Mouse (Mus musculus) midbrain, embryonic 12.5 days (tissue): ENCODE measurements around the gene Eml3. TPM values are rescaled to one million over a fixed set of nuclear protein-coding genes. Genes with fewer than 3 reads are reported as not detected.

ENCODE experiments used
- ATAC-seq: fragments of 200-750 bp; cut with Nextera tagmentation; 2 replicates; pipeline ENCODE4 v1.8.0; 2017; ENCODE audit warnings: low read depth, moderate TSS enrichment, moderate library complexity; ENCODE audit not compliant: low FRiP score
- H3K27ac ChIP-seq: fragments of 300-500 bp; sonication (generic); replicated peaks from 2 replicates; pipeline ENCODE4 v1.5.1; 2016; ENCODE audit warnings: mild to moderate bottlenecking
- H3K27me3 ChIP-seq: fragments of 300-500 bp; sonication (generic); 2 replicates; pipeline ENCODE4 v1.6.1; 2016; ENCODE audit warnings: mild to moderate bottlenecking
- H3K36me3 ChIP-seq: fragments of 300-500 bp; sonication (generic); 2 replicates; pipeline ENCODE4 v1.6.1; 2016
- H3K4me1 ChIP-seq: fragments of 300-500 bp; sonication (generic); 2 replicates; pipeline ENCODE4 v1.6.1; 2016
- H3K4me2 ChIP-seq: fragments of 300-500 bp; sonication (generic); replicated peaks from 2 replicates; pipeline ENCODE4 v1.6.1; 2016; ENCODE audit warnings: mild to moderate bottlenecking, moderate library complexity
- H3K4me3 ChIP-seq: fragments of 300-500 bp; sonication (generic); 2 replicates; pipeline ENCODE4 v1.5.1; 2016; ENCODE audit warnings: mild to moderate bottlenecking
- H3K9ac ChIP-seq: fragments of 300-500 bp; sonication (generic); replicated peaks from 2 replicates; pipeline ENCODE4 v1.6.1; 2016; ENCODE audit warnings: mild to moderate bottlenecking, moderate library complexity
- H3K9me3 ChIP-seq: fragments of 300-500 bp; sonication (generic); 2 replicates; pipeline ENCODE4 v1.6.1; 2016; ENCODE audit warnings: mild to moderate bottlenecking
- WGBS: fragments of 180-500 bp; shearing (Covaris S2); methylation state at CpG from one replicate; pipeline ENCODE4 v1.1.7; 2016; 5-methylcytosine and 5-hydroxymethylcytosine counted together
- polyA plus RNA-seq: library from polyadenylated mRNA; unstranded; fragments of >200 nt; fragmentation: Nextera tagmentation; extraction: Ambion mirVana; gene quantifications from 2 replicates; pipeline ENCODE4 v1.2.1, GENCODE M21; 2016

The Eml3 gene
- polyA plus RNA-seq, 1 experiment from 2014 or later = 15.8 TPM

- Histone ChIP-seq H3K9ac (peak overlapping the region; percentile 99), H3K9me3 (no peaks in the 10 kb centered on the region), H3K36me3 (peaks cover 33% of the 10 kb centered on the region), H3K4me2 (peak overlapping the region; percentile 73), H3K4me1 (peaks cover 35% of the 10 kb centered on the region), H3K27me3 (no peaks in the 10 kb centered on the region), H3K27ac (peak overlapping the region; percentile 98), H3K4me3 (peak overlapping the region; percentile 94)
- ATAC-seq = peak; percentile 52
- WGBS = 0% methylated on average over 46 of the region's 46 CpGs
Observed at GRCm38 (mm10) chr19:8942276-8942964, 13.1 kb downstream of the Eml3 start.

DNA sequence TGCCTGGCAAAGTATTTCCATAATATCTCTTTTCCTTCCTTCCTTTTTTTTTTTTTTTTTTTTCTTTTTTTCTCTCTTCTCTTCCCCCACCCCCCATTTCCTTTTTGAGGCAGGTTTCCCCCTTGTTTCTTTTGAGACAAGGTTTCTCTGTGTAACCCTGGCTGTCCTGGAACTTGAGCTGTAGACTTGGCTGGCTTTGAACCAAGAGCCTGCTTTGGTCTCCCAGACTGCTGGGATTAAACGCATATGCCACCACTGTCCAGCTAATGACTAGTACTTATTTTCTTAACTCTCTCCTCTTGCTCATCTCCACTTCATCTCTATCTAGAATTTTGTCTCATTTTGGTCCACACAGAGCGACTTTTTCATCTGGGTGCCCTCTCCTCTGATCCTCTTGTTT lies 13.7 kb downstream of the Eml3 start:
- no peaks in the 10 kb centered on the region for H3K27me3 ChIP-seq
- no peaks in the 10 kb centered on the region for H3K9me3 ChIP-seq
- ATAC-seq = no peak
- peak overlapping the region; percentile 99 for H3K9ac ChIP-seq
- H3K4me1 ChIP-seq = peaks cover 35% of the 10 kb centered on the region
- 76% methylated on average over 2 of the region's 2 CpGs for WGBS
- peak overlapping the region; percentile 73 for H3K4me2 ChIP-seq
- peak overlapping the region; percentile 94 for H3K4me3 ChIP-seq
- H3K36me3 ChIP-seq = peaks cover 40% of the 10 kb centered on the region
- H3K27ac ChIP-seq = no peak overlapping the region

DNA sequence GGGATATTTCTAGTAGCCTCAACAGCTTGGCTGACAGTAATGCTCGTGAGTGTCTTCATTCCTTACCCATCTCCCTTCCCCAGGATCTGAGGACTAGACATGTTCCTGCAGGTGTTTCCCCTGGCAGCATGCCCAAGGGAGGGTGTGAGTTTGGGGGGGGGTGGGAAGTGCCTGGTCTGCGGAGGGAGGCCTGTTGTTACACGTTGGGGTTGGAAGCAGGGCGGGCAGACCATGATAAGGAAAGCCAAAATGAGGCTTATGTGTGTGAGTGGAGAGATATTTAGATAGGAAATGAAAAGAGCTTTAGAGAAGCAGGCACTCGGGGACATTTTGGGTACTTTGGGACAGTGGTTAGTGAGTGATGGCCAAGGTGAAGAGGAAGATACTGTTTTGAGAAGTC lies 14.7 kb downstream of the Eml3 start:
- Histone ChIP-seq H3K9me3 (no peaks in the 10 kb centered on the region), H3K36me3 (peaks cover 50% of the 10 kb centered on the region), H3K9ac (no peak overlapping the region), H3K4me2 (peak overlapping the region; percentile 73), H3K4me1 (peaks cover 35% of the 10 kb centered on the region), H3K4me3 (peak overlapping the region; percentile 12; the same call in 1 of the 2 replicates), H3K27ac (no peak overlapping the region), H3K27me3 (no peaks in the 10 kb centered on the region)
- WGBS = 81% methylated on average over 5 of the region's 5 CpGs
- no peak for ATAC-seq

DNA sequence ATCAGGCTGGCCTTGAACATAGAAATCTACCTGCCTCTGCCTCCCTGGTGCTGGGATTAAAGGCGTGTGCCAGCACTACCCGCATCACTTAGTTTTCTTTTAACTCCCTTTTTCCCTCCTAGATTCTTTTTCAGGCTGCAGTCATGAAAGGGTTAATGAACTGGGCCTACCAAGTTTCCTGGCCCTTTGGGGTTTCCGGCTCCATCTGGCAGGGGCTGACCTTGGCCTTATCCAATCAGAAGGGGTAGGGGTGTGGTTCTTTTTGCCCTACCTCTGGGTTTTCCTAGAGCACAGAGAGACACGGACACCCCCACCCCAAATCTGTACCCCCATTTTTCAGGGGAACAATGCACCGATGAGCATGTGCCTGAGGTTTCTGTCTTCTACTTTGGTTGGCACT lies 15.4 kb downstream of the Eml3 start:
- Histone ChIP-seq H3K27ac (no peak overlapping the region), H3K9me3 (no peaks in the 10 kb centered on the region), H3K9ac (no peak overlapping the region; the same call in 1 of the 2 replicates), H3K4me1 (peaks cover 35% of the 10 kb centered on the region), H3K4me2 (peak overlapping the region; percentile 31), H3K36me3 (peaks cover 57% of the 10 kb centered on the region), H3K27me3 (no peaks in the 10 kb centered on the region), H3K4me3 (peak overlapping the region; percentile 13; the same call in 1 of the 2 replicates)
- 55% methylated on average over 5 of the region's 5 CpGs for WGBS
- no peak for ATAC-seq

DNA sequence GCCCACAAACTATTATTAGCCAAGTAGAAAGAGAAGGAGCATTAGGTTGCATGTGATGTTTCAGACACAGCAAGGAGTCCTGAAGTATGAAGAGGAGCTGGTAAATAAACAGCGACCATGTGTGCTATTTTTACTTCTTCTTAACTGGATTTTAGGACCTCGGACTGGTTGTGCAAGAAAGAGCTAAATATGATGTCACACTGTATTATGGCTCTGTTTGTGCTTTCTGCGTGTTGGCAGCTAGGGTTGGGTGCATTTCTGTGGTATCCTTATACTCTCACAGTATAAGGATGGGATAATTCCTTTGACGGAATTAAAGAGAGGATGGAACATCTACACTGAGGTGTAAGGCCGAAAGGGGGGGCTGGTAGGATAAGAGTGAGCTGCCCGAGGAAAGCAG lies 15.9 kb downstream of the Eml3 start:
- peaks cover 62% of the 10 kb centered on the region for H3K36me3 ChIP-seq
- H3K27me3 ChIP-seq = no peaks in the 10 kb centered on the region
- peak overlapping the region; percentile 13; the same call in 1 of the 2 replicates for H3K4me3 ChIP-seq
- peaks cover 35% of the 10 kb centered on the region for H3K4me1 ChIP-seq
- H3K9me3 ChIP-seq = no peaks in the 10 kb centered on the region
- whole genome bisulfite sequencing = 91% methylated on average over 6 of the region's 6 CpGs
- H3K4me2 ChIP-seq = peak overlapping the region; percentile 31; the same call in 1 of the 2 replicates
- ATAC-seq = no peak
- H3K9ac ChIP-seq = no peak overlapping the region
- H3K27ac ChIP-seq = no peak overlapping the region

- Histone ChIP-seq H3K36me3 (peaks cover 78% of the 10 kb centered on the region), H3K9me3 (no peaks in the 10 kb centered on the region), H3K27me3 (no peaks in the 10 kb centered on the region), H3K9ac (no peak overlapping the region), H3K4me3 (no peak overlapping the region), H3K4me2 (no peak overlapping the region), H3K27ac (no peak overlapping the region), H3K4me1 (peaks cover 31% of the 10 kb centered on the region)
- no peak for ATAC-seq
- WGBS = 93% methylated on average over 7 of the region's 7 CpGs
Observed at GRCm38 (mm10) chr19:8946929-8947328, 17.6 kb downstream of the Eml3 start.

GRCm38 (mm10) chr19:8950190-8950589 lies 20.8 kb downstream of the Eml3 start:
- no peak for ATAC-seq
- Histone ChIP-seq H3K27me3 (no peaks in the 10 kb centered on the region), H3K4me2 (no peak overlapping the region), H3K9me3 (no peaks in the 10 kb centered on the region), H3K4me3 (no peak overlapping the region), H3K27ac (no peak overlapping the region), H3K9ac (no peak overlapping the region), H3K36me3 (peaks cover 74% of the 10 kb centered on the region), H3K4me1 (peaks cover 31% of the 10 kb centered on the region)
- WGBS = 90% methylated on average over 5 of the region's 5 CpGs

GRCm38 (mm10) chr19:8952241-8952640 lies 22.9 kb downstream of the Eml3 start:
- Histone ChIP-seq H3K4me2 (peak overlapping the region; percentile 94), H3K36me3 (peaks cover 71% of the 10 kb centered on the region), H3K9me3 (no peaks in the 10 kb centered on the region), H3K9ac (peak overlapping the region; percentile 61; the same call in 1 of the 2 replicates), H3K27me3 (no peaks in the 10 kb centered on the region), H3K27ac (peak overlapping the region; percentile 91), H3K4me1 (peaks cover 32% of the 10 kb centered on the region), H3K4me3 (no peak overlapping the region)
- WGBS = 96% methylated on average over 9 of the region's 9 CpGs
- no peak for ATAC-seq

- peaks cover 68% of the 10 kb centered on the region for H3K36me3 ChIP-seq
- no peaks in the 10 kb centered on the region for H3K27me3 ChIP-seq
- 4% methylated on average over 46 of the region's 46 CpGs for WGBS
- peak within 1 kb of the TSS; percentile 91 for H3K27ac ChIP-seq
- peak within 1 kb of the TSS; percentile 63 for H3K9ac ChIP-seq
- H3K4me1 ChIP-seq = peaks cover 32% of the 10 kb centered on the region
- peak; percentile 96 for ATAC-seq
- peak within 1 kb of the TSS; percentile 94 for H3K4me2 ChIP-seq
- H3K4me3 ChIP-seq = peak within 1 kb of the TSS; percentile 85
- no peaks in the 10 kb centered on the region for H3K9me3 ChIP-seq
Observed at GRCm38 (mm10) chr19:8953135-8954039, 24.0 kb downstream of the Eml3 start, which contains the start of gene Tut1. Gene Tut1 (plus strand): TSS chr19:8953847.

GRCm38 (mm10) chr19:8954171-8954570 lies 24.8 kb downstream of the Eml3 start:
- Histone ChIP-seq H3K36me3 (peaks cover 65% of the 10 kb centered on the region), H3K4me1 (peaks cover 32% of the 10 kb centered on the region)
- 9% methylated on average over 9 of the region's 9 CpGs for WGBS

DNA sequence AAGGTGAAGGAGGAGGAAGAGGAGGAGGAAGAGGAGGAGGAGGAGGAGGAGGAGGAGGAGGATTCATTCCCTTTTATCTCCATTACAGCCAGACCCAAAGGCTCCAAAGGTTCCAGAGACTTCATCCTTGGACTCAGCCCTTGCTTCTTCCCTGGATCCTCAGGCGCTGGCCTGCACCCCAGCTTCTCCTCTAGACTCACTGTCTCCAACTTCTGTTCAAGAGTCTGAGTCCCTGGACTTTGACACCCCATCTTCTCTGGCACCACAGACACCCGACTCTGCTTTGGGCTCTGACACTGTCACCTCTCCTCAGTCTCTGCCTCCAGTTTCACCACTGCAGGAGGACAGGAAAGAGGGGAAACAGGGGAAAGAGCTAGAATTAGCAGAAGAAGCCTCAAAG lies 32.9 kb downstream of the Eml3 start:
- Histone ChIP-seq H3K4me1 (peaks cover 10% of the 10 kb centered on the region), H3K27ac (no peak overlapping the region), H3K4me3 (no peak overlapping the region), H3K9me3 (no peaks in the 10 kb centered on the region), H3K9ac (no peak overlapping the region), H3K36me3 (peaks cover 82% of the 10 kb centered on the region), H3K4me2 (no peak overlapping the region), H3K27me3 (no peaks in the 10 kb centered on the region)
- WGBS = 90% methylated on average over 2 of the region's 2 CpGs
- no peak for ATAC-seq

More at GRCm38 (mm10) chr19:8954171-8954570, 24.8 kb downstream of the Eml3 start:
- no peaks in the 10 kb centered on the region for H3K27me3 ChIP-seq
- H3K4me3 ChIP-seq = peak overlapping the region; percentile 85
- H3K4me2 ChIP-seq = peak overlapping the region; percentile 94
- H3K27ac ChIP-seq = peak overlapping the region; percentile 91
- H3K9ac ChIP-seq = peak overlapping the region; percentile 63
- H3K9me3 ChIP-seq = no peaks in the 10 kb centered on the region
- no peak for ATAC-seq

DNA sequence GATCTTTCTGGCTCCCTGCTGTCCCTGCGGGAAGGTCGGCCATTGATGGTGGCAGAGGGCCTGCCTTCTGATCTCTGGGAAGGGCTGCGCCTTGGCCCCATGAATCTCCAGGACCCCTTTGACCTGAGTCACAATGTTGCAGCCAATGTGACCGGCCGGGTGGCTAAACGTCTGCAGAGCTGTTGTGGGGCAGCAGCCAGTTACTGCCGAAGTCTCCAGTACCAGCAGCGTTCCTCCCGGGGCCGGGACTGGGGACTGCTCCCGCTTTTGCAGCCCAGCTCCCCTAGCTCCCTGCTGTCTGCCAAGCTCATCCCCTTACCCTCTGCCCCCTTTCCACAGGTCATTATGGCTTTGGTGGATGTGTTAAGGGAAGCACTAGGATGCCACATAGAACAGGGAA lies 35.7 kb downstream of the Eml3 start:
- H3K4me3 ChIP-seq = no peak overlapping the region
- H3K4me2 ChIP-seq = no peak overlapping the region
- peaks cover 77% of the 10 kb centered on the region for H3K36me3 ChIP-seq
- 88% methylated on average over 11 of the region's 11 CpGs for WGBS
- H3K4me1 ChIP-seq = peaks cover 24% of the 10 kb centered on the region
- no peak for ATAC-seq
- no peaks in the 10 kb centered on the region for H3K9me3 ChIP-seq
- no peaks in the 10 kb centered on the region for H3K27me3 ChIP-seq
- no peak overlapping the region for H3K27ac ChIP-seq
- 0 out of 2 replicates have a peak overlapping the region, but pooled peaks have one; percentile 66 for H3K9ac ChIP-seq
